Mouse (Mus musculus): ENCODE data around the gene Slc25a26. TPM values are rescaled to one million over a fixed set of nuclear protein-coding genes. Genes with fewer than 3 reads are reported as not detected.

The Slc25a26 gene
- polyA plus RNA-seq, 1 experiment, result 21.2 TPM

DNA sequence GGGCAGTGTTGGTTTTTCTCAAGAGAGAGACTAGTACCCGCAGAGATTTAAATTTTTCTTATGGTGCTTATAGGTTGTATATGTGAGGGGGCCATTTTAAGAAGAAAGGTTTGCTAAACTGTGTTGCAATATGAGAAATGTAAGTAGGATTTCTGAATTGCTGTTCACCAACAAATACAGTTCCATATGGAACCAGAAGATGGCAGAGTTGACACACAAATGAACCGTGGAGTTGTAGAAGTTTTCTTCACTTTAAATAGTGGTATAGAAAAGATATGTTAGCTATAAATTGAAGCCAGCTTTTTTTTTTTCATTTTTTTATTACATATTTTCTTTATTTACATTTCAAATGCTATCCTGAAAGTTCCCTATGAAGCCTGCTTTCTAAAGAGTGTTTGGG, 24.2 kb downstream of the Slc25a26 start:
- TF ChIP-seq CTCF (IDR thresholded peaks at IDR 0.05; ENCODE audit: extremely low read depth, insufficient read depth, low read length) (no peak), POLR2A (IDR thresholded peaks at IDR 0.05; ENCODE audit: extremely low read depth, insufficient read depth, low read length) (no peak)
- no peak overlapping the region for H3K4me3 ChIP-seq (ENCODE audit: insufficient read depth, low read length)
- H3K27ac ChIP-seq (ENCODE audit: insufficient read depth, low read length), result no peak overlapping the region
- no peaks in the 10 kb centered on the region for H3K4me1 ChIP-seq (ENCODE audit: control insufficient read depth, insufficient read depth, low read length)

DNA sequence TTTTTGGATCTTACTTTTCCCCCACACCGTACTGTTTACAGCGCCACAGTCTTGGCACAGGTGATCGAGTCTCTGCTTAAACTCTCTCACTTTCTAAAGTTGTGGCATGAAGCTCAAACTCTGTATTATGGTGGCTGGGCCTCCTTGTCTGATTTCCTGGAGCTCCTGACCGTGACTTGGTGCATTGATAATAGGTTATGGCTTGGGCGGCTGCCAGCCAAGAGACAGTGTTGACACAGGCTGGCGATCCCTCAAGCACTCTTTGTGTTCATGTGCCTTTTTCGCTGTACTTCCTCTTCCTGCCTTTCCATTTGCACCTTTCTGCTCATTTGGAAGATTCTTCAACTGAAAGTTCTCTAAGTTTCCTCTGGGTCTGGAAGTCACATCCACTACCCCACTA, 30.6 kb downstream of the Slc25a26 start:
- TF ChIP-seq POLR2A (IDR thresholded peaks at IDR 0.05; ENCODE audit: extremely low read depth, insufficient read depth, low read length), result no peak
- no peak overlapping the region for H3K4me3 ChIP-seq (ENCODE audit: insufficient read depth, low read length)
- H3K27ac ChIP-seq (ENCODE audit: insufficient read depth, low read length), result no peak overlapping the region
- no peaks in the 10 kb centered on the region for H3K4me1 ChIP-seq (ENCODE audit: control insufficient read depth, insufficient read depth, low read length)

DNA sequence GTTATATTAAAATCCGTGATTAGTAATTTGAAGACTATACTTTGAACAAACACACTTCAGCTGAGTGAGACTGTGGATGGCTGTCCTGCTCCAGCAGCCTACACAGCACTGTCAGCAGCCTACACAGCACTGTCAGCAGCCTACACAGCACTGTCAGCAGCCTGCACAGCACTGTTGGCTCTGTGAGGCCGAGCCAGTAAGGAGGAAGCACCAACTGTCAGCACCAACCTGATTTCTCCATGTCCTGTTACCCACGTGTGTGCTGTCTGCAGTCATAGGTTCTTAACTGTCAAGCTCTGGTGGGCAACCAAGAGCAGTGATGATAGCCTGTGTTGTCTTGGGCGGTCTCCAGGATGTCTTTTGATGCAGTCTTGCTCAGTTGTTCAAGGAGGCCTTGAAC, 32.0 kb downstream of the Slc25a26 start:
- H3K4me1 ChIP-seq (ENCODE audit: control insufficient read depth, insufficient read depth, low read length), result no peaks in the 10 kb centered on the region
- TF ChIP-seq POLR2A (IDR thresholded peaks at IDR 0.05; ENCODE audit: extremely low read depth, insufficient read depth, low read length), result no peak
- TF ChIP-seq CTCF (IDR thresholded peaks at IDR 0.05; ENCODE audit: extremely low read depth, insufficient read depth, low read length), result no peak
- no peak overlapping the region for H3K4me3 ChIP-seq (ENCODE audit: insufficient read depth, low read length)
- no peak overlapping the region for H3K27ac ChIP-seq (ENCODE audit: insufficient read depth, low read length)

DNA sequence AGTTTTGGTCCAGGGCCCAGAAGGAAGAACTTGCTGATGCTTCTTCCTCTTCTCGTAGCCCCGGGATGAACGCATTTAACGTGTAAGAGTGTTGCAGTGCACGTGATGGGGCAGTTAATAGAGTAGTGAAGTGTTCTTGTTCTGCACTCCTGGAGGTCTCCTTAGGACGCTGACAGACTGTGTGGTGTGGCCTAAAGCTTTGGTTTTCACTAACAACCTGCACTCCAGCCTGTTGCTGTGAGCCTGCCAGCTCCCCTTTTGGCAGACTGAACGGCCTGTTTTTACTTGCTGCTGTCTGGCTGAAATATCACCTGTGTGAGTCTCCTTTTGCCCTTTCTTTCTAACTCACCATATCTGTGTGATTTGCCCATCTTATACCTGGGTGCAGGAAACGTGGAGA, 36.3 kb downstream of the Slc25a26 start:
- TF ChIP-seq POLR2A (IDR thresholded peaks at IDR 0.05; ENCODE audit: extremely low read depth, insufficient read depth, low read length), result no peak
- TF ChIP-seq CTCF (IDR thresholded peaks at IDR 0.05; ENCODE audit: extremely low read depth, insufficient read depth, low read length), result no peak
- H3K4me3 ChIP-seq (ENCODE audit: insufficient read depth, low read length), result no peak overlapping the region
- H3K27ac ChIP-seq (ENCODE audit: insufficient read depth, low read length), result no peak overlapping the region
- peaks cover 1% of the 10 kb centered on the region; the same call in 1 of the 2 replicates for H3K4me1 ChIP-seq (ENCODE audit: control insufficient read depth, insufficient read depth, low read length)

GRCm38 (mm10) chr6:94537652-94538051, 37.5 kb downstream of the Slc25a26 start:
- TF ChIP-seq CTCF (IDR thresholded peaks at IDR 0.05; ENCODE audit: extremely low read depth, insufficient read depth, low read length), result no peak
- no peak for TF ChIP-seq POLR2A (IDR thresholded peaks at IDR 0.05; ENCODE audit: extremely low read depth, insufficient read depth, low read length)

DNA sequence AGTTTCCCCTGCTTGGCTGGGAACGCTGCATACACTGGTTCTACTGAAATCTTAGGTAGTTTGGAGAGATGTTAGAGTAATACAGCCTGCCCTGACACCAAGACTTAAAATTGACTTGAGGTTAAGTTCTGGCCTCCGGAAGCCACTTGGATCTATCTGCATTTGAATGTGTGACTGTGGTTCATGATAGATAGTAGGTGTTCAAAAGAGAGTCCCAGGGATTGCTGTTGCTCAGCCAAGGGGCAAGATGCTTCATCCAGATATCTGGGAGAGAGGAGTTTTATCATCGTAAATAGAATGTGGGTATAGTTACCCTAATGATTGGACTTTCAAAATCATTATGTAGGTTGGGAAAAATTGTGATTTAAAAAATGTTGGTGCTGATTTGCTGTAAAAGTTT, 40.0 kb downstream of the Slc25a26 start:
- Histone ChIP-seq H3K4me3 (ENCODE audit: insufficient read depth, low read length) (no peak overlapping the region), H3K27ac (ENCODE audit: insufficient read depth, low read length) (no peak overlapping the region), H3K4me1 (ENCODE audit: control insufficient read depth, insufficient read depth, low read length) (peaks cover 1% of the 10 kb centered on the region; the same call in 1 of the 2 replicates)
- TF ChIP-seq POLR2A (IDR thresholded peaks at IDR 0.05; ENCODE audit: extremely low read depth, insufficient read depth, low read length) (no peak), CTCF (IDR thresholded peaks at IDR 0.05; ENCODE audit: extremely low read depth, insufficient read depth, low read length) (no peak)

More at GRCm38 (mm10) chr6:94537652-94538051, 37.5 kb downstream of the Slc25a26 start:
- Histone ChIP-seq H3K27ac (ENCODE audit: insufficient read depth, low read length) (no peak overlapping the region), H3K4me1 (ENCODE audit: control insufficient read depth, insufficient read depth, low read length) (peaks cover 1% of the 10 kb centered on the region; the same call in 1 of the 2 replicates), H3K4me3 (ENCODE audit: insufficient read depth, low read length) (no peak overlapping the region)

DNA sequence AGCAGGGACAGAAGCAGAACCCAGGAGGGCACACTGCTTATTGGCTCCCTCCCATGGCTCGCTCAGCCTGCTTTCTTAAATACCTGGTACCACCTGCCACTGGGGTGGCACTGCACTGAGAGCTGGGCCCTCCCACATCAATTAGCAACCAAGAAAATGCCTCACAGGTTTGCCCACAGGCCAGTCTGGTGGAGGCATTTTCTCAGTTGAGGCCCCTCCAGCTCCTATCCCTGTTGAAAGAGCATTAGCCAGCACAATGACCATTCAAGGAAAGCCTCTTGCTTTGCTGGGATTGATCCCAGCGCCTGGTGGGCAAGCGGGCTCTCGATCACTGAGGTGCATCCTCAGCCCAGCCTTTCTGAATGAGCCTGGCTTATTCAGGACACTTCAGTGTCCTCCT, 40.5 kb downstream of the Slc25a26 start:
- TF ChIP-seq POLR2A (IDR thresholded peaks at IDR 0.05; ENCODE audit: extremely low read depth, insufficient read depth, low read length) (no peak), CTCF (IDR thresholded peaks at IDR 0.05; ENCODE audit: extremely low read depth, insufficient read depth, low read length) (no peak)
- H3K4me3 ChIP-seq (ENCODE audit: insufficient read depth, low read length), result no peak overlapping the region
- peaks cover 1% of the 10 kb centered on the region; the same call in 1 of the 2 replicates for H3K4me1 ChIP-seq (ENCODE audit: control insufficient read depth, insufficient read depth, low read length)
- no peak overlapping the region for H3K27ac ChIP-seq (ENCODE audit: insufficient read depth, low read length)

- Histone ChIP-seq H3K4me1 (ENCODE audit: control insufficient read depth, insufficient read depth, low read length) (peaks cover 1% of the 10 kb centered on the region; the same call in 1 of the 2 replicates), H3K27ac (ENCODE audit: insufficient read depth, low read length) (no peak overlapping the region), H3K4me3 (ENCODE audit: insufficient read depth, low read length) (no peak overlapping the region)
- no peak for TF ChIP-seq CTCF (IDR thresholded peaks at IDR 0.05; ENCODE audit: extremely low read depth, insufficient read depth, low read length)
- TF ChIP-seq POLR2A (IDR thresholded peaks at IDR 0.05; ENCODE audit: extremely low read depth, insufficient read depth, low read length), result no peak
Observed at GRCm38 (mm10) chr6:94541133-94541532, 41.0 kb downstream of the Slc25a26 start.

- no peak for TF ChIP-seq CTCF (IDR thresholded peaks at IDR 0.05; ENCODE audit: extremely low read depth, insufficient read depth, low read length)
- Histone ChIP-seq H3K27ac (ENCODE audit: insufficient read depth, low read length) (no peak overlapping the region), H3K4me3 (ENCODE audit: insufficient read depth, low read length) (no peak overlapping the region), H3K4me1 (ENCODE audit: control insufficient read depth, insufficient read depth, low read length) (peaks cover 1% of the 10 kb centered on the region; the same call in 1 of the 2 replicates)
Observed at GRCm38 (mm10) chr6:94541854-94542253, 41.7 kb downstream of the Slc25a26 start.

DNA sequence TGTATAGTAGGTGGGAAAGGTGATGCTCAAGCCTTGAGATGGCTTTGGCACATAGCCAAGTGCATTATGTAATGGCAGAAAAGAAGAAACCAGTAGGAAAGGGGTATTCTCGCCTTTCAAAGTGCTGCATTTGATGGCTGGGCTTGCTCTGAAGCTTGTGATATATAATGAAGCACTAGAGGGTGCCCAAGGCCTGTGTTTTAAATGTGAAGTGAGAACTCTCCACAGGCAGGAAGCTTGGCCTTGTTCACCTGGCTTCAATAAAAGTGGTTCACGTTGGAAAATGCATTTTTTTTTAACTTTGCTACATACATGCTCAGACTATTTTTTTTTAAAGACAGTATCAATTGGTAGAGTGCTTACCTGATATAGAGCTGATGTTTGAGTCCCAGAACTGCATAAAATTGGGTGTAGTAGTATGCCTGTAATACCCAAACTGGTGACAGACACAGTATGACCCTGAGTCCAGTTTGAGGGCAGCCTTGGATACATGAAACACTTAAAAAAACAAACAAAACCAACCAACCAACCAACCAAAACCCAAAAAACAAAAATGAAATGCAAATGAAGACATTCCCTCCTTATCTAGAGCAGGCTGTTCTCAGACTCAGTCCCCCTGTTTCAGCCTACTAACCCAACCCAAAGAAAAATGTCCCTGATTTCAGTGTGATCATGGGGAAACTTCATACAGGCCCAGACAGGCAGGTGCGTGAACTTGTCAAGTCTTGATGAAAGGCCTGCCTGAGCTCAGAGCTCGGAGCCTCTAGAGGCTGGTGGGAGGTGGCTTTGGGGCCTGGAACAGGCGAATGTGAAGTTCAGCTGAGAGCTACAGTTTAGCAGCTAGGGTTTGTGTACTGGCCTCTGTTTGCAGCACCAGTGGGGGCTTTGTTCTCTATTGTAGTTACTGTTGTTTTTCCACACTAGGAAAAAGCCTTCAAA, 44.0 kb downstream of the Slc25a26 start:
- Histone ChIP-seq H3K4me1 (ENCODE audit: control insufficient read depth, insufficient read depth, low read length) (no peaks in the 10 kb centered on the region), H3K4me3 (ENCODE audit: insufficient read depth, low read length) (no peak overlapping the region), H3K27ac (ENCODE audit: insufficient read depth, low read length) (no peak overlapping the region)
- TF ChIP-seq CTCF (IDR thresholded peaks at IDR 0.05; ENCODE audit: extremely low read depth, insufficient read depth, low read length) (peak; percentile 72), POLR2A (IDR thresholded peaks at IDR 0.05; ENCODE audit: extremely low read depth, insufficient read depth, low read length) (no peak)

All from cortical plate, adult 2 months (tissue).